Mouse (Mus musculus) MN1 (cell line): ENCODE measurements at regions not wholly inside any gene's neighbourhood (a gene's known extent, or its start where the extent isn't known, plus 50 kb on each side); places are given as distances from the start of the nearest gene placed in this dataset.

Experiments used
- DNase-seq: peaks from one replicate; pipeline ENCODE4 v3.0.0-alpha.2; 2016; ENCODE audit warnings: low spot score

DNA sequence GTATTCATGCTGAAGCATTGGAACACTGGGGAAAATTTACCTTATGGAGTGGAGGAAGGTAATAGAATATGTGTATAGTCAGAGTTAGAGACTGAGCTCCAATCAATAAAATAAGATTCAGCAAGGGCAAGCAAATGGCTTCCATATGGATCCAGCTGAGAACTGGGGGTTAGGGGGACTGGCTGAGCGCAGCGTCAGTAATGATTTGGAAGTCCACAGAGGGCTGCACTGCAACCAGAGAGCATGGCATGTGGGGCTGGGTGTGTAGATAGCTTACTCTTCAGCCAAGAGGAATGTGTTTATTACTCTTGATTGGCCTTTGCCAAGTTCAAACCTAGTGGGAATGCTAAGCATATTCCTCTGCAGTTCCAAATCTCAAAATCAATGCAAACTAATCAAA, 55.8 kb upstream of the Ccn6 start:
- no peak for DNase-seq

DNA sequence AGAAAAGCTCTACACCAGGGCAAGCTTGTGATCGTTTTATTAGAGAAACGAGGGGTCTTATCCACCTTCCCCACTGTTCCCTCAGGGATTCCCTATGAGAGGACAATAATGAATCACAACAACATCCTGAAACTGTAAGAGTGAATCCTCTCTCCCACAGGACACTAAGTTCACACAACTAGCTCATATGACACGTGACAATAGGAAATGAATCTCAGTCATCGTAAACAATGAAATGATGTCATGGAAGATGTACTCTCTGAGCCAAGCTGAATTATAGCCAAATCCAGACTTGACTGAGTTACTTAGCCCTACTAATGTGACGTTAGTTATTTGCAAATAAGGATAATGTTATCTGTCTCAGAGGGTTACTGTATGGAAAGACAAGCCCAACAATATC, 54.6 kb upstream of the Ccn6 start:
- no peak for DNase-seq

DNA sequence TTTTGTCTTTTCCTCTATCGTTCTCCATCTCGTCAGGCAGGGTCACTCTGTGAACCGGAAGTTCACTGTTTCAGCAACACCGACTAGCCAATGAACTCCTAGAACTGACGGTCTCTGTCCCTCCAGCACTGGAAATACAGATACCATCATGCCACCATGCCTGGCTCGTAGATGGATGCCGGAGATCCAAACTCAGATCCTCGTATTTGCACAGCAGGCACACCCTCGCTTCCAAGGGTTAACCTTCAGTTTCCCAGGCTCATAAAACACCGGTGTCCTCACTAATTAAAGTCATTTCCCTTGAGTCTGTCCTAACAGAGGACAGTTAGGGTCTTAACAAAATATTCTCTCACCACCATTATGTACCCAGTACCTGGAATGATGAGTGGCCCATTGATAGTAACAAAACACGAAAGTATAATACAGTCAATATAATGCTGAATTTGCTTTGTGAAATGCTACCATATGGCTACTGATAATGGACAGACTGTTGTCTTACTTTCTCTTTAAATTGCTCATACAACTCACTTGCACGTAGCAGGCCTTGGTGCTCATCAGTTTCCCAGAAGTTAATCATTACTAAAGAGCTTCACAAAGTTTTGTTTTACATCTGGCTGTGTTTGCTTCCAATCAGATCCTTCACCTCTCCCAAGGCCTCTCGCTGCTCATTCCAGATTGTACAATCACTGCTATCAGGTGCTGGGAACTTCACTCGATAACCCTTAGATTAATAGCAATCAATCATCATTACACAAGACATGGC, 52.7 kb upstream of the Ccn6 start:
- no peak for DNase-seq

DNA sequence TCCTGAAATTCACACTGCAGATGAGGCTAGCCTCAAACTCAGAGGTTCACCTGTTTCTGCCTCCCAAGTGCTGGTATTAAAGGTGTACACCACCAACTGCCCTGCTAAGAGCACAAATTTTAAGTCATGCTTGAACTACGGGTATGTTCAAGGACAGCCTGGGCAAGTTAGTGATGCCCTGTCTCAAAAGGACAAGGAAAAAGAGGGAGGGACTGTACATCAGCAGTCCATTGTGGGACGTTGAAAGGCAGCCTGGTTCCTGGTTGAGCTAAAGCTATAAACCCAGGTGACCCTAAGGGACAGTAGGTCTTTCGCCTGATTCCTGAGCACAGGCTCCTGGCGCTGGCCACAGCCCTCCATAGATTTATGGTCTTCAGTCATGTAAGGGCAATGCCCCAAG, 51.0 kb upstream of the Ccn6 start:
- DNase-seq, result no peak
